Mouse (Mus musculus) lung, postnatal 0 days (tissue): ENCODE data around the gene Naa10. TPM values are rescaled to one million over a fixed set of nuclear protein-coding genes. Genes with fewer than 3 reads are reported as not detected.

Experiments
- ATAC-seq: fragments of 200-750 bp; cut with Nextera tagmentation; 2 replicates; pipeline ENCODE4 v1.8.0; 2017; ENCODE audit warnings: moderate library complexity
- DNase-seq: peaks from one replicate; pipeline ENCODE4 v3.0.0-alpha.2; 2016; ENCODE audit warnings: low spot score
- H3K27ac ChIP-seq: fragments of 300-500 bp; sonication (generic); 2 replicates; pipeline ENCODE4 v1.5.1; 2014; ENCODE audit warnings: antibody characterized with exemption, mild to moderate bottlenecking, low read length, mixed read lengths
- H3K27me3 ChIP-seq: fragments of 300-500 bp; sonication (generic); replicated peaks from 2 replicates; pipeline ENCODE4 v1.6.1; 2014; ENCODE audit warnings: low read length, mixed read lengths; ENCODE audit not compliant: insufficient read depth
- H3K36me3 ChIP-seq: fragments of 300-500 bp; sonication (generic); 2 replicates; pipeline ENCODE4 v1.6.1; 2014; ENCODE audit warnings: low read length, mixed read lengths; ENCODE audit not compliant: insufficient read depth
- H3K4me1 ChIP-seq: fragments of 300-500 bp; sonication (generic); 2 replicates; pipeline ENCODE4 v1.6.1; 2014; ENCODE audit warnings: antibody characterized with exemption, low read depth, low read length, mixed read lengths; ENCODE audit not compliant: insufficient read depth
- H3K4me2 ChIP-seq: fragments of 300-500 bp; sonication (generic); replicated peaks from 2 replicates; pipeline ENCODE4 v1.6.1; 2014; ENCODE audit warnings: low read depth, mild to moderate bottlenecking, low read length, moderate library complexity, mixed read lengths
- H3K4me3 ChIP-seq: fragments of 300-500 bp; sonication (generic); 2 replicates; pipeline ENCODE4 v1.5.1; 2014; ENCODE audit warnings: low read depth, low read length
- H3K9ac ChIP-seq: fragments of 300-500 bp; sonication (generic); replicated peaks from 2 replicates; pipeline ENCODE4 v1.6.1; 2014; ENCODE audit warnings: low read depth, mild to moderate bottlenecking
- H3K9me3 ChIP-seq: fragments of 300-500 bp; sonication (generic); 2 replicates; pipeline ENCODE4 v1.6.1; 2016; ENCODE audit warnings: low read length, mixed read lengths
- CTCF ChIP-seq: IDR thresholded peaks from 2 replicates; pipeline ENCODE4 v1.5.1; 2016; ENCODE audit warnings: antibody characterized with exemption, mild to moderate bottlenecking
- EP300 ChIP-seq: IDR thresholded peaks from 2 replicates; pipeline ENCODE4 v1.6.1; 2016; ENCODE audit warnings: antibody characterized with exemption, mild to moderate bottlenecking, control low read depth
- WGBS: fragments of 180-500 bp; shearing (Covaris S2); extraction: QIAGEN DNeasy Blood & Tissue Kit; methylation state at CpG from one replicate; pipeline ENCODE4 v1.1.7; 2014; 5-methylcytosine and 5-hydroxymethylcytosine counted together
- polyA plus RNA-seq: library from polyadenylated mRNA; unstranded; fragments of >200 nt; fragmentation: Nextera tagmentation; extraction: Ambion mirVana; gene quantifications from 2 replicates; pipeline ENCODE4 v1.2.1, GENCODE M21; 2015

Naa10 gene
- polyA plus RNA-seq, 1 experiment from 2014 or later, result 55.3 TPM

GRCm38 (mm10) chrX:73871474-73871873 lies 50.3 kb downstream of the Naa10 start:
- H3K4me2 ChIP-seq, result no peak overlapping the region
- H3K36me3 ChIP-seq, result no peaks in the 10 kb centered on the region
- H3K27ac ChIP-seq, result no peak overlapping the region
- H3K4me3 ChIP-seq, result no peak overlapping the region
- no peak for DNase-seq
- no peaks in the 10 kb centered on the region for H3K4me1 ChIP-seq
- TF ChIP-seq EP300 (no peak), CTCF (no peak)
- no peak for ATAC-seq
- H3K27me3 ChIP-seq, result no peaks in the 10 kb centered on the region
- no peaks in the 10 kb centered on the region for H3K9me3 ChIP-seq
- no peak overlapping the region for H3K9ac ChIP-seq

DNA sequence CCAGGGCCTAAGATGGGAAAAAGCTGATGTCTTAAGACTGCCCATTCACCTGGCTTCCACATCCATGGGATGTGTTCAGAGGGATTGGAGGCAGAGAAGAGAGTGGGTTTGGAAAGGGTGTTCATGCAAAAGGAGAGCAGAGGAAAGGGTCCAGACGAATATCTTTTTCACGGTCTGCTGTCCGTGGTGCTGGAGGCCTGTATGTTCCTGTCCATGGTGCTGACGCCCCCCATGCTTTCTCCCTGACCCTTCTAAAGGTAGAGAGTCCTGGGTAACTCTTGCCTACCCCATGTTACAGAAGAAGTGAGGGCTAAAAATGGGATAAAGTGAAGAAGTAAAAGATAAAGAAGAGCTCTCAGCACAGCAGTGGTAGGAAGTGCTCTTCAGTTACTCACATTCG lies 52.4 kb downstream of the Naa10 start:
- 16% methylated on average over 5 of the region's 5 CpGs for WGBS
- no peak for ATAC-seq

DNA sequence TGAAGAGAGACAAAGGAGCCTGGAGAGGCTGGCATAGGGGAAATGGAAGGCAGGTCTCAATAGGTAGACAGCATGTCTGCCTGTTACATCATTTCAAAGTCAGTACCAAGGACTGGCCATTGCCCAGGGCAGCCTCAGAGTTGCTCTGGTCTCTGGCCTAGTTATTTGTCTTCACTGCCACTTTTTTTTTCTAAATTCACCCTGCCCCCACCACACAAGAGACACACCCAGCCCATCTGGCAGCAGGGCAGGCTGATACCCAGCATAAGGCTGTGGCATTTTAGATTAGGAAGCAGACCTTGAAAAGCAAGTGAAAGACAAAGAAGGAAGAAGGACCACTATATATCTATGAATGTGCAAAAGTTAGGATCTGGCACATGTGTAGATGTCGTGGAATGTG lies 53.9 kb downstream of the Naa10 start:
- H3K9me3 ChIP-seq, result no peaks in the 10 kb centered on the region
- no peak for TF ChIP-seq EP300
- no peak for TF ChIP-seq CTCF
- no peak overlapping the region for H3K27ac ChIP-seq
- H3K9ac ChIP-seq, result no peak overlapping the region
- no peaks in the 10 kb centered on the region for H3K4me1 ChIP-seq
- ATAC-seq (no peak), DNase-seq (no peak)
- WGBS, result 46% methylated on average over 1 of the region's 1 CpGs
- H3K4me2 ChIP-seq, result no peak overlapping the region
- H3K36me3 ChIP-seq, result no peaks in the 10 kb centered on the region
- H3K4me3 ChIP-seq, result no peak overlapping the region
- no peaks in the 10 kb centered on the region for H3K27me3 ChIP-seq

More for the DNA sequence above, 52.4 kb downstream of the Naa10 start:
- Histone ChIP-seq H3K9me3 (no peaks in the 10 kb centered on the region), H3K4me3 (no peak overlapping the region), H3K36me3 (no peaks in the 10 kb centered on the region), H3K4me1 (no peaks in the 10 kb centered on the region), H3K27me3 (no peaks in the 10 kb centered on the region), H3K4me2 (no peak overlapping the region), H3K9ac (no peak overlapping the region), H3K27ac (no peak overlapping the region)
- peak; percentile 11 for DNase-seq
- TF ChIP-seq EP300, result no peak
- TF ChIP-seq CTCF, result no peak

GRCm38 (mm10) chrX:73867256-73867655 lies 54.5 kb downstream of the Naa10 start:
- H3K27ac ChIP-seq, result no peak overlapping the region
- no peak for TF ChIP-seq CTCF
- no peak for TF ChIP-seq EP300
- no peak overlapping the region for H3K4me3 ChIP-seq
- no peaks in the 10 kb centered on the region for H3K4me1 ChIP-seq
- no peaks in the 10 kb centered on the region for H3K9me3 ChIP-seq
- H3K36me3 ChIP-seq, result no peaks in the 10 kb centered on the region
- no peaks in the 10 kb centered on the region for H3K27me3 ChIP-seq
- no peak overlapping the region for H3K4me2 ChIP-seq
- H3K9ac ChIP-seq, result no peak overlapping the region
- WGBS, result 32% methylated on average over 3 of the region's 3 CpGs
- no peak for ATAC-seq
- no peak for DNase-seq

Other genes starting within 250 kb of the Naa10 start
- 7.5 and 7.8 TPM in 2 replicates for gene Slc6a8, start 248.8 kb downstream of the Naa10 start, polyA plus RNA-seq
- 321 and 324 TPM in 2 replicates for gene Bcap31, start 205.8 kb downstream of the Naa10 start, polyA plus RNA-seq
- 34.7 and 35.7 TPM in 2 replicates for gene Abcd1, start 205.3 kb downstream of the Naa10 start, polyA plus RNA-seq
- gene Plxnb3, start 164.9 kb downstream of the Naa10 start, polyA plus RNA-seq, result 0.54 and 0.67 TPM in 2 replicates
- 2.2 and 2.3 TPM in 2 replicates for gene Srpk3, start 147.5 kb downstream of the Naa10 start, polyA plus RNA-seq
- 146 and 154 TPM in 2 replicates for gene Idh3g, start 135.0 kb downstream of the Naa10 start, polyA plus RNA-seq
- gene Ssr4, start 134.9 kb downstream of the Naa10 start, polyA plus RNA-seq, result 237 and 286 TPM in 2 replicates
- 0.20 and 0.32 TPM in 2 replicates for gene Pdzd4, start 97.0 kb downstream of the Naa10 start, polyA plus RNA-seq
- gene Avpr2, start 29.8 kb downstream of the Naa10 start, polyA plus RNA-seq, result 0.08 and 0.11 TPM in 2 replicates
- 0.86 and 0.98 TPM in 2 replicates for gene L1cam, start 25.8 kb downstream of the Naa10 start, polyA plus RNA-seq
- gene Arhgap4, start 74 bp downstream of the Naa10 start, polyA plus RNA-seq, result 1.9 and 2.3 TPM in 2 replicates
- gene Renbp, start 8.9 kb upstream of the Naa10 start, polyA plus RNA-seq, result 79.4 and 83.5 TPM in 2 replicates
- gene Hcfc1, start 44.4 kb upstream of the Naa10 start, polyA plus RNA-seq, result 19.0 and 22.8 TPM in 2 replicates
- gene Irak1, start 102.0 kb upstream of the Naa10 start, polyA plus RNA-seq, result 39.4 and 39.5 TPM in 2 replicates
- not detected in 2 replicates for gene Opn1mw, start 205.5 kb upstream of the Naa10 start, polyA plus RNA-seq
- 9.8 and 10.0 TPM in 2 replicates for gene Mecp2, start 213.4 kb upstream of the Naa10 start, polyA plus RNA-seq
- not detected in 2 replicates for gene Tex28, start 245.9 kb upstream of the Naa10 start, polyA plus RNA-seq